Mouse (Mus musculus): Measurements from ENCODE around the gene Nucb1. TPM values are rescaled to one million over a fixed set of nuclear protein-coding genes. Genes with fewer than 3 reads are reported as not detected.

The Nucb1 gene
- polyA plus RNA-seq, 1 experiment = 135 TPM

GRCm38 (mm10) chr7:45514411-45514810, 4.2 kb upstream of the Nucb1 start:
- no peaks in the 10 kb centered on the region for H3K36me3 ChIP-seq (ENCODE audit: control insufficient read depth, insufficient read depth)
- no peaks in the 10 kb centered on the region for H3K27me3 ChIP-seq (ENCODE audit: control insufficient read depth, insufficient read depth, insufficient read length)
- H3K79me2 ChIP-seq (ENCODE audit: control insufficient read depth, insufficient read depth) = no peaks in the 10 kb centered on the region
- H3ac ChIP-seq (ENCODE audit: control insufficient read depth, insufficient read length) = no peak overlapping the region
- no peak overlapping the region for H3K4me2 ChIP-seq (ENCODE audit: low read depth)
- H3K4me3 ChIP-seq = no peak overlapping the region
- TF ChIP-seq POLR2A (IDR thresholded peaks at IDR 0.05; ENCODE audit: insufficient read length, low read depth) (no peak), POLR2AphosphoS2 (IDR thresholded peaks at IDR 0.05; ENCODE audit: insufficient read length, low read depth) (no peak), USF1 (IDR thresholded peaks at IDR 0.05; ENCODE audit: low read depth) (no peak), TCF3 (IDR thresholded peaks at IDR 0.05; ENCODE audit: insufficient read length, low read depth) (no peak), REST (IDR thresholded peaks at IDR 0.05; ENCODE audit: insufficient read depth, insufficient read length) (no peak), MYOG (IDR thresholded peaks at IDR 0.05; ENCODE audit: control insufficient read depth in 1 of 3, insufficient read depth in 1 of 3, insufficient read length in 2 of 3, low read depth in 2 of 3) (no peak), SRF (IDR thresholded peaks at IDR 0.05; ENCODE audit: control insufficient read depth, insufficient read length, low read depth) (no peak), TCF12 (IDR thresholded peaks at IDR 0.05; ENCODE audit: insufficient read depth, poor library complexity, severe bottlenecking) (no peak), E2F4 (IDR thresholded peaks at IDR 0.05; ENCODE audit: insufficient read depth) (no peak), MAX (IDR thresholded peaks at IDR 0.05; ENCODE audit: low read depth) (no peak), CEBPB (IDR thresholded peaks at IDR 0.05; ENCODE audit: insufficient read depth, poor library complexity, severe bottlenecking) (no peak), MYOD1 (IDR thresholded peaks at IDR 0.05; ENCODE audit: control insufficient read depth in 1 of 3, insufficient read length in 2 of 3, low read depth in 2 of 3) (no peak)

- peak overlapping the region; percentile 74 for H3K4me3 ChIP-seq
- peak overlapping the region; percentile 92 for H3K4me2 ChIP-seq (ENCODE audit: low read depth)
- H3K36me3 ChIP-seq (ENCODE audit: control insufficient read depth, insufficient read depth) = no peaks in the 10 kb centered on the region
- H3K27me3 ChIP-seq (ENCODE audit: control insufficient read depth, insufficient read depth, insufficient read length) = no peaks in the 10 kb centered on the region
- no peaks in the 10 kb centered on the region for H3K79me2 ChIP-seq (ENCODE audit: control insufficient read depth, insufficient read depth)
- TF ChIP-seq POLR2AphosphoS2 (IDR thresholded peaks at IDR 0.05; ENCODE audit: insufficient read length, low read depth) (no peak), USF1 (IDR thresholded peaks at IDR 0.05; ENCODE audit: low read depth) (no peak), E2F4 (IDR thresholded peaks at IDR 0.05; ENCODE audit: insufficient read depth) (no peak), POLR2A (IDR thresholded peaks at IDR 0.05; ENCODE audit: insufficient read length, low read depth) (no peak), MAX (IDR thresholded peaks at IDR 0.05; ENCODE audit: low read depth) (no peak), CEBPB (IDR thresholded peaks at IDR 0.05; ENCODE audit: insufficient read depth, poor library complexity, severe bottlenecking) (no peak), TCF12 (IDR thresholded peaks at IDR 0.05; ENCODE audit: insufficient read depth, poor library complexity, severe bottlenecking) (no peak), TCF3 (IDR thresholded peaks at IDR 0.05; ENCODE audit: insufficient read length, low read depth) (no peak), MYOD1 (IDR thresholded peaks at IDR 0.05; ENCODE audit: control insufficient read depth in 1 of 3, insufficient read length in 2 of 3, low read depth in 2 of 3) (no peak), SRF (IDR thresholded peaks at IDR 0.05; ENCODE audit: control insufficient read depth, insufficient read length, low read depth) (no peak), REST (IDR thresholded peaks at IDR 0.05; ENCODE audit: insufficient read depth, insufficient read length) (no peak), MYOG (IDR thresholded peaks at IDR 0.05; ENCODE audit: control insufficient read depth in 1 of 3, insufficient read depth in 1 of 3, insufficient read length in 2 of 3, low read depth in 2 of 3) (no peak)
- H3ac ChIP-seq (ENCODE audit: control insufficient read depth, insufficient read length) = peak overlapping the region; percentile 48
Observed at GRCm38 (mm10) chr7:45509181-45509882, 874 bp downstream of the Nucb1 start.

GRCm38 (mm10) chr7:45508561-45508960, 1.6 kb downstream of the Nucb1 start:
- TF ChIP-seq POLR2A (IDR thresholded peaks at IDR 0.05; ENCODE audit: insufficient read length, low read depth) (no peak), USF1 (IDR thresholded peaks at IDR 0.05; ENCODE audit: low read depth) (peak; percentile 22), TCF12 (IDR thresholded peaks at IDR 0.05; ENCODE audit: insufficient read depth, poor library complexity, severe bottlenecking) (no peak)
- Histone ChIP-seq H3K79me2 (ENCODE audit: control insufficient read depth, insufficient read depth) (no peaks in the 10 kb centered on the region), H3K36me3 (ENCODE audit: control insufficient read depth, insufficient read depth) (no peaks in the 10 kb centered on the region), H3K4me3 (peak overlapping the region; percentile 74), H3K4me2 (ENCODE audit: low read depth) (peak overlapping the region; percentile 92), H3ac (ENCODE audit: control insufficient read depth, insufficient read length) (no peak overlapping the region), H3K27me3 (ENCODE audit: control insufficient read depth, insufficient read depth, insufficient read length) (no peaks in the 10 kb centered on the region)

GRCm38 (mm10) chr7:45507583-45507982, 2.6 kb downstream of the Nucb1 start:
- Histone ChIP-seq H3K36me3 (ENCODE audit: control insufficient read depth, insufficient read depth) (no peaks in the 10 kb centered on the region), H3K4me2 (ENCODE audit: low read depth) (no peak overlapping the region), H3K79me2 (ENCODE audit: control insufficient read depth, insufficient read depth) (no peaks in the 10 kb centered on the region), H3ac (ENCODE audit: control insufficient read depth, insufficient read length) (no peak overlapping the region), H3K27me3 (ENCODE audit: control insufficient read depth, insufficient read depth, insufficient read length) (no peaks in the 10 kb centered on the region), H3K4me3 (no peak overlapping the region)
- TF ChIP-seq SRF (IDR thresholded peaks at IDR 0.05; ENCODE audit: control insufficient read depth, insufficient read length, low read depth) (no peak), USF1 (IDR thresholded peaks at IDR 0.05; ENCODE audit: low read depth) (no peak), MYOD1 (IDR thresholded peaks at IDR 0.05; ENCODE audit: control insufficient read depth in 1 of 3, insufficient read length in 2 of 3, low read depth in 2 of 3) (no peak), TCF12 (IDR thresholded peaks at IDR 0.05; ENCODE audit: insufficient read depth, poor library complexity, severe bottlenecking) (no peak), POLR2A (IDR thresholded peaks at IDR 0.05; ENCODE audit: insufficient read length, low read depth) (no peak), MYOG (IDR thresholded peaks at IDR 0.05; ENCODE audit: control insufficient read depth in 1 of 3, insufficient read depth in 1 of 3, insufficient read length in 2 of 3, low read depth in 2 of 3) (no peak), TCF3 (IDR thresholded peaks at IDR 0.05; ENCODE audit: insufficient read length, low read depth) (no peak)

GRCm38 (mm10) chr7:45498427-45498826, 11.8 kb downstream of the Nucb1 start:
- H3K4me3 ChIP-seq = no peak overlapping the region
- no peaks in the 10 kb centered on the region for H3K27me3 ChIP-seq (ENCODE audit: control insufficient read depth, insufficient read depth, insufficient read length)
- no peak overlapping the region for H3K4me2 ChIP-seq (ENCODE audit: low read depth)
- no peak overlapping the region for H3ac ChIP-seq (ENCODE audit: control insufficient read depth, insufficient read length)
- no peaks in the 10 kb centered on the region for H3K79me2 ChIP-seq (ENCODE audit: control insufficient read depth, insufficient read depth)
- H3K36me3 ChIP-seq (ENCODE audit: control insufficient read depth, insufficient read depth) = peaks cover 5% of the 10 kb centered on the region
- TF ChIP-seq SRF (IDR thresholded peaks at IDR 0.05; ENCODE audit: control insufficient read depth, insufficient read length, low read depth) (no peak), USF1 (IDR thresholded peaks at IDR 0.05; ENCODE audit: low read depth) (no peak), MYOD1 (IDR thresholded peaks at IDR 0.05; ENCODE audit: control insufficient read depth in 1 of 3, insufficient read length in 2 of 3, low read depth in 2 of 3) (no peak), REST (IDR thresholded peaks at IDR 0.05; ENCODE audit: insufficient read depth, insufficient read length) (no peak), MAX (IDR thresholded peaks at IDR 0.05; ENCODE audit: low read depth) (no peak), POLR2A (IDR thresholded peaks at IDR 0.05; ENCODE audit: insufficient read length, low read depth) (no peak), CEBPB (IDR thresholded peaks at IDR 0.05; ENCODE audit: insufficient read depth, poor library complexity, severe bottlenecking) (no peak), MYOG (IDR thresholded peaks at IDR 0.05; ENCODE audit: control insufficient read depth in 1 of 3, insufficient read depth in 1 of 3, insufficient read length in 2 of 3, low read depth in 2 of 3) (no peak), E2F4 (IDR thresholded peaks at IDR 0.05; ENCODE audit: insufficient read depth) (no peak), TCF12 (IDR thresholded peaks at IDR 0.05; ENCODE audit: insufficient read depth, poor library complexity, severe bottlenecking) (no peak), TCF3 (IDR thresholded peaks at IDR 0.05; ENCODE audit: insufficient read length, low read depth) (no peak), POLR2AphosphoS2 (IDR thresholded peaks at IDR 0.05; ENCODE audit: insufficient read length, low read depth) (no peak)
